Mouse (Mus musculus): ENCODE data around the gene Scamp2. TPM values are rescaled to one million over a fixed set of nuclear protein-coding genes. Genes with fewer than 3 reads are reported as not detected.

Gene Scamp2
- polyA plus RNA-seq, 1 experiment from 2014 or later: 56.2 TPM

GRCm38 (mm10) chr9:57536362-57536761, 24.4 kb upstream of the Scamp2 start:
- H3K27ac ChIP-seq: no peak overlapping the region
- H3K27me3 ChIP-seq: no peaks in the 10 kb centered on the region
- peaks cover 43% of the 10 kb centered on the region for H3K36me3 ChIP-seq
- H3K4me1 ChIP-seq: peaks cover 16% of the 10 kb centered on the region
- WGBS: 84% methylated on average over 5 of the region's 5 CpGs
- H3K4me2 ChIP-seq (replicated peaks): no peak overlapping the region
- no peaks in the 10 kb centered on the region for H3K9me3 ChIP-seq
- no peak for ATAC-seq (ENCODE audit: insufficient number of reproducible peaks, insufficient read depth, low FRiP score, low TSS enrichment)
- no peak overlapping the region for H3K9ac ChIP-seq
- no peak overlapping the region for H3K4me3 ChIP-seq

GRCm38 (mm10) chr9:57537044-57537727, 23.6 kb upstream of the Scamp2 start, which contains the start of gene Fam219b:
Fam219b (plus strand) TSS chr9:57537528.
- 1% methylated on average over 45 of the region's 45 CpGs for WGBS
- Histone ChIP-seq H3K9ac (peak within 1 kb of the TSS; percentile 85), H3K9me3 (no peaks in the 10 kb centered on the region), H3K36me3 (peaks cover 38% of the 10 kb centered on the region), H3K27me3 (no peaks in the 10 kb centered on the region), H3K4me3 (peak within 1 kb of the TSS; percentile 88), H3K27ac (peak within 1 kb of the TSS; percentile 88), H3K4me1 (peaks cover 16% of the 10 kb centered on the region), H3K4me2 (replicated peaks) (peak within 1 kb of the TSS; percentile 71)
- ATAC-seq (ENCODE audit: insufficient number of reproducible peaks, insufficient read depth, low FRiP score, low TSS enrichment): peak; percentile 85

GRCm38 (mm10) chr9:57537728-57538181, 23.0 kb upstream of the Scamp2 start:
- ATAC-seq (ENCODE audit: insufficient number of reproducible peaks, insufficient read depth, low FRiP score, low TSS enrichment): peak; percentile 63; the same call in 1 of the 2 replicates
- H3K36me3 ChIP-seq: peaks cover 38% of the 10 kb centered on the region

DNA sequence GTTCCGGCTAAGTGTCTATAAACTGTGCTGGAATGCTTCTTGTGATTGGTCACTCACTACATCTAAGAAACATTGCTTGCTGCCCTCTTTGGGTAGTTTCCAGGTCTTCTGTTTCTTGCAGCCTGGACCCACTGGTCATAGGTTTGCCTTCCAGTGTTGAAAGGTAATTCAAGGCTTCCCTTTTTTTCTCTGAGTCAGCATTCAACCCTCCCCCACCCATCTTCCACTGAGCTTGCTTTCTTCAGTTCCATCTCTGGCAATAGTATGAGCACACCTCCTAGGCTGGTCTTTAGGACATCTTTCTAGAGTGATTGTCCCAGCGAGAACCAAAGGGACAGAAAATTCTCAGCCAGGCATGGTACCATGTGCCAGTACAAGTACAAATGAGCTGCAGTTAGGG, 21.2 kb upstream of the Scamp2 start:
- Histone ChIP-seq H3K4me2 (replicated peaks) (no peak overlapping the region), H3K36me3 (peaks cover 43% of the 10 kb centered on the region), H3K4me1 (peaks cover 16% of the 10 kb centered on the region), H3K27me3 (no peaks in the 10 kb centered on the region), H3K9ac (no peak overlapping the region), H3K27ac (no peak overlapping the region), H3K4me3 (no peak overlapping the region), H3K9me3 (no peaks in the 10 kb centered on the region)
- no peak for ATAC-seq (ENCODE audit: insufficient number of reproducible peaks, insufficient read depth, low FRiP score, low TSS enrichment)
- 86% methylated on average over 2 of the region's 2 CpGs for WGBS

More at GRCm38 (mm10) chr9:57537728-57538181, 23.0 kb upstream of the Scamp2 start:
- Histone ChIP-seq H3K27ac (peak overlapping the region; percentile 88), H3K4me2 (replicated peaks) (peak overlapping the region; percentile 71), H3K27me3 (no peaks in the 10 kb centered on the region), H3K9ac (peak overlapping the region; percentile 85), H3K9me3 (no peaks in the 10 kb centered on the region), H3K4me3 (peak overlapping the region; percentile 88), H3K4me1 (peaks cover 16% of the 10 kb centered on the region)
- WGBS: under 1% methylated on average over 24 of the region's 24 CpGs

DNA sequence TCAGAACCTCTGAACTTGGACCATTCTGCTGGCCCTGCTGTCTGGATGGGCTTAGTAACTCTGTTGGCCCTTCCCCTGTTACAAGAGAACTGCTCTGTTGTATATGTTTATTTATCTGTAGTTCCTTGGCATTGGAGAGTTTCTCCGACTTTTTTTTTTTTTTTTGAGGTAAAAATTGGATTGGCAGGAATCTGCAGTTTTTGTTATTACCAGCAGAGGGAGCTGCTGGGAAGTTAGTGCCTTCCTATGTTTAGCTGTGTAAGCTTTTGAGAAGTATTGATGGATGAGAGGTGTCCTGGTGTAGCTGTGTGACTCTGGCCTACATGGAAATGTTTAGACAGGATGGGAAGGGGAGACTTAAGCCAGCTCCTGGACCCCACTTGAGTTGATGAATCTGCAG, 19.4 kb upstream of the Scamp2 start:
- no peak for ATAC-seq (ENCODE audit: insufficient number of reproducible peaks, insufficient read depth, low FRiP score, low TSS enrichment)
- Histone ChIP-seq H3K9ac (no peak overlapping the region), H3K27me3 (no peaks in the 10 kb centered on the region), H3K4me2 (replicated peaks) (no peak overlapping the region), H3K27ac (no peak overlapping the region), H3K4me3 (no peak overlapping the region), H3K36me3 (peaks cover 60% of the 10 kb centered on the region), H3K4me1 (peaks cover 16% of the 10 kb centered on the region), H3K9me3 (no peaks in the 10 kb centered on the region)
- 14% methylated on average over 1 of the region's 1 CpGs for WGBS

DNA sequence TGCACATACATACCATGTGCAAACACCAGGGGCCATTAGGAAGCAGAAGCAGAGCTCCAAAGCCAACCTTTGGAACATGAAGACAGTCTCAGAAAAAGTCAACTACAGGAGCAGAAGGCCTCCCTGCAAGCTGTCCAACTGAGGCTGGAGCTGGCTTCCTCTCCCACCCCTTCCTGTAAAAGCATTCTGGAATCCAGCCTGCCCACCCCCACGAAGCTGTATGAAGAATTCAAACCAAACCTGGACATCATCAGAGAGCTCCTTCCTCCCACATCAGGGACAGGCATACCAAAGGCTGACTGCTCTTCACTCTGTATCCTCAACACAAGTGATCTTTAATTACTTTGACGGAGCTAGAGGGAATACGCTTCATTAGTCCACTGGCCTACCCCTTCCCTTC, 16.8 kb upstream of the Scamp2 start:
- Histone ChIP-seq H3K4me1 (peaks cover 3% of the 10 kb centered on the region; the same call in 1 of the 2 replicates), H3K27ac (no peak overlapping the region), H3K9ac (no peak overlapping the region), H3K4me2 (replicated peaks) (no peak overlapping the region), H3K4me3 (no peak overlapping the region), H3K27me3 (no peaks in the 10 kb centered on the region), H3K9me3 (no peaks in the 10 kb centered on the region), H3K36me3 (peaks cover 85% of the 10 kb centered on the region)
- no peak for ATAC-seq (ENCODE audit: insufficient number of reproducible peaks, insufficient read depth, low FRiP score, low TSS enrichment)
- 76% methylated on average over 3 of the region's 3 CpGs for WGBS

- Histone ChIP-seq H3K4me3 (no peak overlapping the region), H3K9me3 (no peaks in the 10 kb centered on the region), H3K27ac (no peak overlapping the region), H3K27me3 (no peaks in the 10 kb centered on the region), H3K4me2 (replicated peaks) (no peak overlapping the region), H3K36me3 (peaks cover 80% of the 10 kb centered on the region), H3K4me1 (peaks cover 6% of the 10 kb centered on the region), H3K9ac (no peak overlapping the region)
- no peak for ATAC-seq (ENCODE audit: insufficient number of reproducible peaks, insufficient read depth, low FRiP score, low TSS enrichment)
- 86% methylated on average over 5 of the region's 5 CpGs for WGBS
These were observed 13.5 kb upstream of the Scamp2 start for GRCm38 (mm10) chr9:57547287-57547686.

- Histone ChIP-seq H3K36me3 (peaks cover 74% of the 10 kb centered on the region), H3K4me3 (no peak overlapping the region), H3K27ac (no peak overlapping the region), H3K9ac (no peak overlapping the region), H3K4me1 (peaks cover 6% of the 10 kb centered on the region), H3K9me3 (no peaks in the 10 kb centered on the region), H3K4me2 (replicated peaks) (no peak overlapping the region), H3K27me3 (no peaks in the 10 kb centered on the region)
- WGBS: 92% methylated on average over 11 of the region's 11 CpGs
- ATAC-seq (ENCODE audit: insufficient number of reproducible peaks, insufficient read depth, low FRiP score, low TSS enrichment): no peak
These were observed 12.9 kb upstream of the Scamp2 start for GRCm38 (mm10) chr9:57547869-57548268.

- peaks cover 62% of the 10 kb centered on the region for H3K36me3 ChIP-seq
- WGBS: 93% methylated on average over 4 of the region's 4 CpGs
- no peaks in the 10 kb centered on the region for H3K27me3 ChIP-seq
These were observed 11.6 kb upstream of the Scamp2 start for GRCm38 (mm10) chr9:57549186-57549585.

DNA sequence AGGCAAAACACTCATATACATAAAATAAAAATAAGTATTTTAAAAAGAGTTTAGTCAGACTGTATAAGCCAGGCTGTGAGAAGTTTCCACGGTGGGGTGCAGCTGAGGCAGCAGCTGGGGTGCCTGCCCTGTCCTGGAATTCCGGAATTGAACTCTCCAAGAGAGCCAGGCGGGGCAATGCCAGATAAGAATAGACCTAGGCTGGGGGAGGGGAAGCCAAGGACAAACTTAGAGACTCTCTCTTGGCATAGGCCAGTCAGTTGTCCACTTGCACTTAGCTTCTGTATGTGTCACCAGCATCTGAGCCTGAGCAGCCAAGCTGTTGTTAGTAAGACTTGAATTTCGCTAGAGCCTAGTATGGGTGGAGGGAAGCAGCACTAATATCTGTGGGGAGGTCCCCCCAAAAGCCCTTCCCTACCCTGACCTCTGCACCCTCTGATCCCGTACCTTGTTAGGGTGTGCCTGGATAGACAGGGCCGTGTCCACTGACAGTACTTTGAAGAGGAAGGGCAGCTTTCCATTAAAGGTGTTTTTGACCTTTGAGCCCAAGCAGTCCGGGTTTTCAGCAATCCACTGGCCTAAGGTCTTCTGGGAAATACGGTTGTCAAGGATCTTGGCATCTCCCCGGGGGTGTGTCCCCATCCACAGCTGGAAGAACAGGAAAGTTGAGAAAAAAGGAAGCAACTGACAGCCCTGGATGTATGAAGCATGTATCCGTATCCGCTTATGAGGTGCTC, 10.4 kb upstream of the Scamp2 start:
- Histone ChIP-seq H3K4me1 (peaks cover 6% of the 10 kb centered on the region), H3K27ac (no peak overlapping the region), H3K36me3 (peaks cover 51% of the 10 kb centered on the region), H3K4me2 (replicated peaks) (no peak overlapping the region), H3K4me3 (no peak overlapping the region), H3K27me3 (no peaks in the 10 kb centered on the region), H3K9me3 (no peaks in the 10 kb centered on the region), H3K9ac (no peak overlapping the region)
- 87% methylated on average over 11 of the region's 11 CpGs for WGBS
- ATAC-seq (ENCODE audit: insufficient number of reproducible peaks, insufficient read depth, low FRiP score, low TSS enrichment): no peak

More at GRCm38 (mm10) chr9:57549186-57549585, 11.6 kb upstream of the Scamp2 start:
- Histone ChIP-seq H3K4me2 (replicated peaks) (no peak overlapping the region), H3K4me1 (peaks cover 6% of the 10 kb centered on the region), H3K4me3 (no peak overlapping the region), H3K27ac (no peak overlapping the region), H3K9ac (no peak overlapping the region), H3K9me3 (no peaks in the 10 kb centered on the region)
- ATAC-seq (ENCODE audit: insufficient number of reproducible peaks, insufficient read depth, low FRiP score, low TSS enrichment): no peak

DNA sequence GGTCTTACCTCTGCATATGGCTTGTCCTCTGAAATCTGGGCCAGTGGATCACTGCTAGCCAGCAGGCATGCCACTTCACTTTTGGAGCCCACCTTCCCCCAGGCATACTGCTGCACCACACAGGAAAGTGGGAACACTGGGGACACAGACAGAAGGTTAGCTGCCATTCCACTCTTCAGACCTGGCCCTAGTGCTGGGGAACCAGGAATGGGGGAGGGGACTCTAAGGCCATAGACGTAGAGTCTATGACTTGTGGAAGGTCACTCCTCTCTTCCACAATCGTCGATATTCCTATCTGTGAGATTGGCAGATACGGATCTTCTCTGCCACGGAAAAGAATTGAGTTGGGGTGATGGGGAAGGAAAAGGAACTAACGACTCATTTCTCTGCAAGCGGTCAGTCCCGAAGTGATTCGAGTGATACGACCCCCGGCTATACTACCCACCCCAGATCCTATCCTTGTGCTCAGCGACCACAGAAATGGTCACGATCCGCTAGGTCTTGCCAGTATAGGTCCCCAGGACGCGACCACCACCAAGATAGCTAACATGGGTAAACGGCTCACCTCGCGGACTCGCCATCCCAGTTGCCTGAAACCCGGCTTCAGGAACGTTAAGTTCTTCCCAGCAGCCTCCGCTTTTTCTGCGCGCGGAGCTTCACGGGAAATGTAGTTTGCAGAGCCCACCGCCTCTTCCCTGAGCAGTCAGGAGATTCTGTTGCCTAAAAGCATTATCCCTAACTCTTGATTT, 8.4 kb upstream of the Scamp2 start, which contains the start of gene Mpi:
Mpi (minus strand) TSS at position 625 of the 749 bp plus-strand sequence.
- no peaks in the 10 kb centered on the region for H3K9me3 ChIP-seq
- ATAC-seq (ENCODE audit: insufficient number of reproducible peaks, insufficient read depth, low FRiP score, low TSS enrichment): no peak
- H3K9ac ChIP-seq: peak within 1 kb of the TSS; percentile 70
- peak within 1 kb of the TSS; percentile 78 for H3K4me3 ChIP-seq
- H3K4me2 ChIP-seq (replicated peaks): peak within 1 kb of the TSS; percentile 84
- H3K36me3 ChIP-seq: peaks cover 32% of the 10 kb centered on the region
- H3K4me1 ChIP-seq: peaks cover 6% of the 10 kb centered on the region
- H3K27me3 ChIP-seq: no peaks in the 10 kb centered on the region
- 2% methylated on average over 28 of the region's 28 CpGs for WGBS
- no peak within 1 kb of the TSS for H3K27ac ChIP-seq

All from embryonic facial prominence, embryonic 12.5 days (tissue).